Comparison of ENCODE assay signal across 9 mouse cellular contexts in the genomic region with DNA sequence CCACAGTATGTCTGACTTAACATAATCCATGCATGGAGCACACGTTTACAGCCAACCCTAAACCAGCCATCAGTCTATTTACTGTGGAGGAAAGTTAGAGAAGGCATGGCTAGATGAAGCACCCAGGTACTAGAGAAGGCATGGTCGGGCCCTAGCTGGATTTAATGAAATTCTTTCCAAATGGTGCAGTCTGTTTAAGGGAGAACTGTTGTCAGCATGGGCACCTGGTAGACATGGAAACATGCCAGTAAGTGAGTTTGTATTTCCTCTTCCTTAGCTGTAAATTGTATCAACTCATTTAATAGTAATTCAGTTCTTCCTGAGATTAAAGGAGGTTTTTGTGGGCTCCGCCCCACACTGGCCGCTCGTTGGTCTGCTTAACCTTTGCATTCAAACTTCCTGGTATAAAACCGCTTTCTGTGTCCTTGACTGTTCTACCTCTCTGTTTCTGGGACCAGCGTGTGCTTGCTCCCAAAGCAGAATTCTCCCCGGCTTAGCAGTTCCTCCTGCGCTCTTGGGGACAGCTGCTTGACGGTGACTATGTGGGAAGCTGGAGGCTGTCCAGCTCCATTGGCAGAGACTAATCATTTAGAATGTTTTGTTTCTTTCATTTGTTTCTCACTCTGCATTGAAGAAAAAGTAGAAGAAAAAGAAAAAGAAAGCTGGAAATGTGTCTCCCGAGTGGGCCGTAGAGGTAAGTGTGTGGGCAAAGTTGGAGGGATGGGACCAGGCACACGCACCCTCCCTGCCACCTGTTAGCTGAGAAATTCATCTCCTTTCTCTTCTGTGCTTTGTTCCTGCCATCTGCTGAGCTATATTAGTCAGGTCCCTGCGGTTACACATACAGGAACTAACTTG.
DNase-seq lines count a peak whose midpoint lies in the region.
"Had no signal": no experiment of that assay in that cellular context is flagged by ENCODE, and none has a peak within 500 bp of the region (broad histone marks: within the 10 kb centered on the region; RNA-seq: fewer than 3 reads in every experiment).

No protein-coding gene starts in this region.

- DNase-seq in heart, postnatal 10 days, result peak; percentile 31 to 49
- DNase-seq in heart, adult 9 months (ENCODE audit: low spot score in 2 of 2), result no peak
- peak; percentile 42 for DNase-seq in cerebellum, adult 11-12 months
- DNase-seq in layer of hippocampus, adult 11-12 months (ENCODE audit: low spot score), result peak; percentile 81
- DNase-seq in lung, postnatal 10 days, result peak; percentile 41
- DNase-seq in urinary bladder, adult 18-20 months (ENCODE audit: low spot score in 2 of 2), result no peak
- DNase-seq in ovary, postnatal 10 days (ENCODE audit: low spot score), result no peak
- no peak for DNase-seq in urinary bladder, postnatal 25 days (ENCODE audit: low spot score)
- DNase-seq: liver, embryonic 13.5 days had no signal

- intact Hi-C loops in heart, postnatal 10 days (cut with DNase I), result no loop called here

Comparison
In these comparisons a context has a peak if more than half of its experiments do, and no peak if none do; other contexts are left out.
1. DNase-seq: peak in heart, postnatal 10 days (2 of 2), cerebellum, adult 11-12 months (single experiment), layer of hippocampus, adult 11-12 months (single experiment) and lung, postnatal 10 days (single experiment); none in heart, adult 9 months (0 of 2), urinary bladder, adult 18-20 months (0 of 2), ovary, postnatal 10 days (single experiment) and urinary bladder, postnatal 25 days (single experiment).